Mouse (Mus musculus) kidney, embryonic 14.5 days (tissue): Measurements from ENCODE around the gene Muc1. TPM values are rescaled to one million over a fixed set of nuclear protein-coding genes. Genes with fewer than 3 reads are reported as not detected.

Experiments
- ATAC-seq: fragments of 200-750 bp; cut with Nextera tagmentation; 2 replicates; pipeline ENCODE4 v1.8.0; 2017; ENCODE audit warnings: moderate number of reproducible peaks, mild to moderate bottlenecking, moderate TSS enrichment, moderate library complexity; ENCODE audit not compliant: low FRiP score, low TSS enrichment
- H3K27ac ChIP-seq: fragments of 300-500 bp; sonication (generic); 2 replicates; pipeline ENCODE4 v1.5.1; 2014; ENCODE audit warnings: low read depth, mild to moderate bottlenecking, low read length, moderate library complexity, mixed read lengths
- H3K27me3 ChIP-seq: fragments of 300-500 bp; sonication (generic); 2 replicates; pipeline ENCODE4 v1.6.1; 2014; ENCODE audit warnings: mild to moderate bottlenecking, low read length; ENCODE audit not compliant: control insufficient read depth, insufficient read depth
- H3K36me3 ChIP-seq: fragments of 300-500 bp; sonication (generic); 2 replicates; pipeline ENCODE4 v1.6.1; 2014; ENCODE audit warnings: low read length, mixed read lengths; ENCODE audit not compliant: control insufficient read depth, insufficient read depth
- H3K4me1 ChIP-seq: fragments of 300-500 bp; sonication (generic); 2 replicates; pipeline ENCODE4 v1.6.1; 2014; ENCODE audit warnings: low read length, mixed read lengths; ENCODE audit not compliant: control insufficient read depth, insufficient read depth
- H3K4me2 ChIP-seq: fragments of 300-500 bp; sonication (generic); replicated peaks from 2 replicates; pipeline ENCODE4 v1.6.1; 2014; ENCODE audit warnings: low read depth, mild to moderate bottlenecking, low read length
- H3K4me3 ChIP-seq: fragments of 300-500 bp; sonication (generic); 2 replicates; pipeline ENCODE4 v1.5.1; 2014; ENCODE audit warnings: mild to moderate bottlenecking, low read length
- H3K9ac ChIP-seq: fragments of 300-500 bp; sonication (generic); 2 replicates; pipeline ENCODE4 v1.6.1; 2014; ENCODE audit warnings: low read depth, mild to moderate bottlenecking, low read length, moderate library complexity
- H3K9me3 ChIP-seq: fragments of 300-500 bp; sonication (generic); 2 replicates; pipeline ENCODE4 v1.6.1; 2016; ENCODE audit warnings: low read length; ENCODE audit not compliant: control insufficient read depth
- WGBS: fragments of 180-500 bp; shearing (Covaris S2); extraction: QIAGEN DNeasy Blood & Tissue Kit; methylation state at CpG from one replicate; pipeline ENCODE4 v1.1.7; 2014; 5-methylcytosine and 5-hydroxymethylcytosine counted together
- polyA plus RNA-seq: library from polyadenylated mRNA; unstranded; fragments of >200 nt; fragmentation: Nextera tagmentation; extraction: Ambion mirVana; gene quantifications from 2 replicates; pipeline ENCODE4 v1.2.1, GENCODE M21; 2014

The Muc1 gene
- polyA plus RNA-seq, 1 experiment from 2014 or later = 13.6 TPM

- 88% methylated on average over 2 of the region's 2 CpGs for WGBS
- ATAC-seq = no peak
- H3K9me3 ChIP-seq = no peaks in the 10 kb centered on the region
- H3K9ac ChIP-seq = no peak overlapping the region
- H3K36me3 ChIP-seq = peaks cover 49% of the 10 kb centered on the region
- H3K27ac ChIP-seq = no peak overlapping the region
- peaks cover 4% of the 10 kb centered on the region for H3K4me1 ChIP-seq
- H3K4me3 ChIP-seq = no peak overlapping the region
- no peaks in the 10 kb centered on the region for H3K27me3 ChIP-seq
- no peak overlapping the region for H3K4me2 ChIP-seq
Measured at GRCm38 (mm10) chr3:89206695-89207094, 22.2 kb upstream of the Muc1 start.

GRCm38 (mm10) chr3:89208075-89208657, 20.7 kb upstream of the Muc1 start:
- H3K9ac ChIP-seq = no peak overlapping the region
- peaks cover 10% of the 10 kb centered on the region for H3K4me1 ChIP-seq
- no peaks in the 10 kb centered on the region for H3K27me3 ChIP-seq
- H3K4me2 ChIP-seq = no peak overlapping the region
- peaks cover 49% of the 10 kb centered on the region for H3K36me3 ChIP-seq
- no peak overlapping the region for H3K4me3 ChIP-seq
- no peak for ATAC-seq
- no peak overlapping the region for H3K27ac ChIP-seq
- H3K9me3 ChIP-seq = no peaks in the 10 kb centered on the region
- 88% methylated on average over 13 of the region's 13 CpGs for WGBS

DNA sequence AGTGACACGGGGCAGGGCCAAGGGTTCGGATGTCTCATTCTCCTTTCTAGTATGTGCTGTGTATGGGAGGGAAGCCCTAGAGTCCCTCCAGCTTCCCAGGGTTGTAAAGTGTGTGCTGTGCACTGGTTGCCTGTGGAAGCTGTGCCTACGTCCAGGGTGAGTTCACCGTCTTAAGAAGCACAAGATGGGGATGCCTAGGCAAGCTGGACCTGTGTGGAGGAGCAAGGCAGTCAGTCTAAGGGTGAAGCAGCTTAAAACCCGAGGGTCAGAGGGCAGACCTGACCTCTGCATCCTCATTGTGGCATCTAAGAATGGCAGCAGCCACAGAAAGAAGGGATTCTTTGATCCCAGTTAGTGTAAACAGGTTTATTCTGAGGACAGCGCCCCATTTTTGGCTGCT, 20.1 kb upstream of the Muc1 start:
- Histone ChIP-seq H3K4me1 (peaks cover 7% of the 10 kb centered on the region; the same call in 1 of the 2 replicates), H3K27ac (no peak overlapping the region), H3K36me3 (peaks cover 49% of the 10 kb centered on the region), H3K4me2 (no peak overlapping the region), H3K9me3 (no peaks in the 10 kb centered on the region), H3K4me3 (no peak overlapping the region), H3K9ac (no peak overlapping the region), H3K27me3 (no peaks in the 10 kb centered on the region)
- ATAC-seq = no peak
- 86% methylated on average over 6 of the region's 6 CpGs for WGBS

- ATAC-seq = no peak
- Histone ChIP-seq H3K4me3 (no peak overlapping the region), H3K27me3 (no peaks in the 10 kb centered on the region), H3K9me3 (no peaks in the 10 kb centered on the region), H3K4me1 (peaks cover 9% of the 10 kb centered on the region; the same call in 1 of the 2 replicates), H3K27ac (no peak overlapping the region), H3K9ac (no peak overlapping the region), H3K36me3 (peaks cover 49% of the 10 kb centered on the region), H3K4me2 (no peak overlapping the region)
- WGBS = 85% methylated on average over 7 of the region's 7 CpGs
Measured at GRCm38 (mm10) chr3:89209731-89210130, 19.1 kb upstream of the Muc1 start.

GRCm38 (mm10) chr3:89210162-89210561, 18.7 kb upstream of the Muc1 start:
- Histone ChIP-seq H3K9ac (no peak overlapping the region), H3K4me1 (peaks cover 13% of the 10 kb centered on the region; the same call in 1 of the 2 replicates), H3K27ac (no peak overlapping the region), H3K4me3 (no peak overlapping the region), H3K4me2 (no peak overlapping the region), H3K9me3 (no peaks in the 10 kb centered on the region), H3K36me3 (peaks cover 49% of the 10 kb centered on the region), H3K27me3 (no peaks in the 10 kb centered on the region)
- no peak for ATAC-seq
- WGBS = 76% methylated on average over 13 of the region's 13 CpGs

DNA sequence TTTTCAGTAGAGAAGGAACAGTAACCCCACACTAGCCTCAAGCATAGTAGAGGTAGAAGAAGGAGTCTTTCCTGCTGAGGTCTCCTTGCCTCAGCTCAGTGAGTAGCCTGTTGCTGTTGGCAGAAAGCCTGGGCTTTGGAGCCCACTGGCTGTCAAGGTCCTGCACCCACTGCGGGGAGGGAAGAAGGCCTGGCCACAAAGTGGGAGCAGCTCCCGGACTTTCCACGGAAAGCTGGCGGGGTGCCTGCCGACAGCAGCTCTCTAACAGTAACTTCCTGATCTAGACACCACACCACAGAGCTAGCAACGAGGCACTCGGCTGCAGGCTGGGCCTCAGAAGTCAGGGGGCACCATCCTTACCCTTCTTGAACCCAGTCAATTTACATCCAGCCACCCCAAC, 18.1 kb upstream of the Muc1 start:
- Histone ChIP-seq H3K4me1 (peaks cover 19% of the 10 kb centered on the region), H3K27me3 (no peaks in the 10 kb centered on the region), H3K9me3 (no peaks in the 10 kb centered on the region), H3K27ac (no peak overlapping the region), H3K9ac (no peak overlapping the region), H3K4me2 (no peak overlapping the region), H3K4me3 (no peak overlapping the region), H3K36me3 (peaks cover 49% of the 10 kb centered on the region)
- no peak for ATAC-seq
- 69% methylated on average over 7 of the region's 7 CpGs for WGBS

DNA sequence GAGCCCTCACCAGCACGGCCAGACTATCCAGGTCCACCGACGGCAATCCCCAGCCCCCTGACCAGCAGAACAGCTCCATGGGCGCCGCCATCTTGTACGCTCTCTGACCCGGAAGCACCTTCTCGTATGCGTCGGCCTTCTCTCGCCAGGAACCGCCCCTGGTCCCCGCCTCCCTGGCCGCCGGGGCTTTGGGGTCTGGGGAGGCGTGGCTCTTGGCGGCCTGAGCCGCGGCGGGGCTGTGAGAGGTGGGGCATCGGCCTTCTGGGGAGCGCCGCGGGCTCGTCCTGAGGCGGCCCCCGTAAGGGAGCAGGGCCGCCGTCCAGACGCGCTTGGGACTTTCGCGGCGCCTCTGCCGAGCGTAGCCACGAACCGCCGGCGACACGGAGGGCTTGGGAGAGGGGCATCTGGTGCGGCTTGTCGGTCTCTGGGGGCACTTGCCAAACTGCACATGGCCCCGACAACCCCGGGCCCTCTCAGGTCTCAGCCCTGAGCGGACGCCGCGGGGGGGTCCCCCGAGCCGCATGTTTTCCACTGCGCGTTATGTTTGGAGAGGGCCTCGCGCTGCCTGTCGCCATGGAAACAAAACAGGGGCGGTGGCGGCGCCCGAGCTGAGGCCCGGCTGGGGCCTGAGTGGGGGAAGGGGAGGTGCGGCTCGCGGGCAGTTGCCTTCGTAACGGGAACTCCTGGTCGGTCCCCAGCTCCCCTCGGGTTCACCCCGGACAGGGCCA, 14.9 kb upstream of the Muc1 start:
- peak overlapping the region; percentile 76 for H3K9ac ChIP-seq
- H3K27me3 ChIP-seq = no peaks in the 10 kb centered on the region
- peak overlapping the region; percentile 86 for H3K4me2 ChIP-seq
- under 1% methylated on average over 67 of the region's 69 CpGs for WGBS
- peak overlapping the region; percentile 95 for H3K4me3 ChIP-seq
- peak; percentile 91 for ATAC-seq
- peaks cover 24% of the 10 kb centered on the region for H3K4me1 ChIP-seq
- peak overlapping the region; percentile 91 for H3K27ac ChIP-seq
- no peaks in the 10 kb centered on the region for H3K9me3 ChIP-seq
- peaks cover 20% of the 10 kb centered on the region for H3K36me3 ChIP-seq

GRCm38 (mm10) chr3:89214681-89215411, 14.0 kb upstream of the Muc1 start, which contains the start of gene Thbs3:
Gene Thbs3 (plus strand): TSS chr3:89215180.
- Histone ChIP-seq H3K4me2 (peak within 1 kb of the TSS; percentile 86), H3K27ac (peak within 1 kb of the TSS; percentile 91), H3K9ac (peak within 1 kb of the TSS; percentile 76), H3K4me3 (peak within 1 kb of the TSS; percentile 95), H3K36me3 (peaks cover 11% of the 10 kb centered on the region), H3K4me1 (peaks cover 24% of the 10 kb centered on the region), H3K27me3 (no peaks in the 10 kb centered on the region), H3K9me3 (no peaks in the 10 kb centered on the region)
- WGBS = under 1% methylated on average over 19 of the region's 19 CpGs
- no peak for ATAC-seq
